Mouse (Mus musculus): ENCODE data around the gene Mrtfa. TPM values are rescaled to one million over a fixed set of nuclear protein-coding genes. Genes with fewer than 3 reads are reported as not detected.

Gene Mrtfa
- total RNA-seq, 1 experiment from 2014 or later = 15.8 TPM

- ATAC-seq (replicated peaks in 1 of 2; ENCODE audit: insufficient read depth in 1 of 2, low FRiP score in 2 of 2, low TSS enrichment in 1 of 2, low read depth in 1 of 2, poor library complexity in 2 of 2, severe bottlenecking in 2 of 2) = no peak
Measured at GRCm38 (mm10) chr15:81064661-81065060, 125.9 kb downstream of the Mrtfa start.

- no peak for ATAC-seq (replicated peaks in 1 of 2; ENCODE audit: insufficient read depth in 1 of 2, low FRiP score in 2 of 2, low TSS enrichment in 1 of 2, low read depth in 1 of 2, poor library complexity in 2 of 2, severe bottlenecking in 2 of 2)
Measured at GRCm38 (mm10) chr15:81064143-81064542, 126.4 kb downstream of the Mrtfa start.

GRCm38 (mm10) chr15:81062616-81063015 is 127.9 kb downstream of the Mrtfa start:
- ATAC-seq (replicated peaks in 1 of 2; ENCODE audit: insufficient read depth in 1 of 2, low FRiP score in 2 of 2, low TSS enrichment in 1 of 2, low read depth in 1 of 2, poor library complexity in 2 of 2, severe bottlenecking in 2 of 2) = no peak

GRCm38 (mm10) chr15:81062175-81062588 is 128.4 kb downstream of the Mrtfa start:
- no peak for ATAC-seq (replicated peaks in 1 of 2; ENCODE audit: insufficient read depth in 1 of 2, low FRiP score in 2 of 2, low TSS enrichment in 1 of 2, low read depth in 1 of 2, poor library complexity in 2 of 2, severe bottlenecking in 2 of 2)

- no peak for ATAC-seq (replicated peaks in 1 of 2; ENCODE audit: insufficient read depth in 1 of 2, low FRiP score in 2 of 2, low TSS enrichment in 1 of 2, low read depth in 1 of 2, poor library complexity in 2 of 2, severe bottlenecking in 2 of 2)
Measured at GRCm38 (mm10) chr15:81060975-81061374, 129.6 kb downstream of the Mrtfa start.

- ATAC-seq (replicated peaks in 1 of 2; ENCODE audit: insufficient read depth in 1 of 2, low FRiP score in 2 of 2, low TSS enrichment in 1 of 2, low read depth in 1 of 2, poor library complexity in 2 of 2, severe bottlenecking in 2 of 2) = no peak
Measured at GRCm38 (mm10) chr15:81057736-81058135, 132.8 kb downstream of the Mrtfa start.

GRCm38 (mm10) chr15:81055488-81055887 is 135.1 kb downstream of the Mrtfa start:
- ATAC-seq (replicated peaks in 1 of 2; ENCODE audit: insufficient read depth in 1 of 2, low FRiP score in 2 of 2, low TSS enrichment in 1 of 2, low read depth in 1 of 2, poor library complexity in 2 of 2, severe bottlenecking in 2 of 2) = no peak

- ATAC-seq (replicated peaks in 1 of 2; ENCODE audit: insufficient read depth in 1 of 2, low FRiP score in 2 of 2, low TSS enrichment in 1 of 2, low read depth in 1 of 2, poor library complexity in 2 of 2, severe bottlenecking in 2 of 2) = no peak
Measured at GRCm38 (mm10) chr15:81052491-81052890, 138.1 kb downstream of the Mrtfa start.

- no peak for ATAC-seq (replicated peaks in 1 of 2; ENCODE audit: insufficient read depth in 1 of 2, low FRiP score in 2 of 2, low TSS enrichment in 1 of 2, low read depth in 1 of 2, poor library complexity in 2 of 2, severe bottlenecking in 2 of 2)
Measured at GRCm38 (mm10) chr15:81050488-81050887, 140.1 kb downstream of the Mrtfa start.

GRCm38 (mm10) chr15:81049401-81050053 is 141.0 kb downstream of the Mrtfa start:
- ATAC-seq (replicated peaks in 1 of 2; ENCODE audit: insufficient read depth in 1 of 2, low FRiP score in 2 of 2, low TSS enrichment in 1 of 2, low read depth in 1 of 2, poor library complexity in 2 of 2, severe bottlenecking in 2 of 2) = peak; percentile 51 to 52; a peak in 2 of 4 replicates

- no peak for ATAC-seq (replicated peaks in 1 of 2; ENCODE audit: insufficient read depth in 1 of 2, low FRiP score in 2 of 2, low TSS enrichment in 1 of 2, low read depth in 1 of 2, poor library complexity in 2 of 2, severe bottlenecking in 2 of 2)
Measured at GRCm38 (mm10) chr15:81047497-81047896, 143.1 kb downstream of the Mrtfa start.

- ATAC-seq (replicated peaks in 1 of 2; ENCODE audit: insufficient read depth in 1 of 2, low FRiP score in 2 of 2, low TSS enrichment in 1 of 2, low read depth in 1 of 2, poor library complexity in 2 of 2, severe bottlenecking in 2 of 2) = no peak
Measured at GRCm38 (mm10) chr15:81046061-81046460, 144.5 kb downstream of the Mrtfa start.

GRCm38 (mm10) chr15:81045336-81045735 is 145.2 kb downstream of the Mrtfa start:
- peak; percentile 81 to 84 for ATAC-seq (replicated peaks in 1 of 2; ENCODE audit: insufficient read depth in 1 of 2, low FRiP score in 2 of 2, low TSS enrichment in 1 of 2, low read depth in 1 of 2, poor library complexity in 2 of 2, severe bottlenecking in 2 of 2)

GRCm38 (mm10) chr15:81044446-81044845 is 146.1 kb downstream of the Mrtfa start:
- ATAC-seq (replicated peaks in 1 of 2; ENCODE audit: insufficient read depth in 1 of 2, low FRiP score in 2 of 2, low TSS enrichment in 1 of 2, low read depth in 1 of 2, poor library complexity in 2 of 2, severe bottlenecking in 2 of 2) = peak; percentile 47 to 51; a peak in 3 of 4 replicates

- ATAC-seq (replicated peaks in 1 of 2; ENCODE audit: insufficient read depth in 1 of 2, low FRiP score in 2 of 2, low TSS enrichment in 1 of 2, low read depth in 1 of 2, poor library complexity in 2 of 2, severe bottlenecking in 2 of 2) = peak; percentile 33 to 51; a peak in 2 of 4 replicates
Measured at GRCm38 (mm10) chr15:81042276-81042931, 148.2 kb downstream of the Mrtfa start.

- no peak for ATAC-seq (replicated peaks in 1 of 2; ENCODE audit: insufficient read depth in 1 of 2, low FRiP score in 2 of 2, low TSS enrichment in 1 of 2, low read depth in 1 of 2, poor library complexity in 2 of 2, severe bottlenecking in 2 of 2)
Measured at GRCm38 (mm10) chr15:81041767-81042166, 148.8 kb downstream of the Mrtfa start.

GRCm38 (mm10) chr15:81038419-81038818 is 152.1 kb downstream of the Mrtfa start:
- ATAC-seq (replicated peaks in 1 of 2; ENCODE audit: insufficient read depth in 1 of 2, low FRiP score in 2 of 2, low TSS enrichment in 1 of 2, low read depth in 1 of 2, poor library complexity in 2 of 2, severe bottlenecking in 2 of 2) = no peak

- ATAC-seq (replicated peaks in 1 of 2; ENCODE audit: insufficient read depth in 1 of 2, low FRiP score in 2 of 2, low TSS enrichment in 1 of 2, low read depth in 1 of 2, poor library complexity in 2 of 2, severe bottlenecking in 2 of 2) = no peak
Measured at GRCm38 (mm10) chr15:81035417-81036162, 155.0 kb downstream of the Mrtfa start.
